17 mouse cellular contexts compared by ENCODE assay signal in the genomic region with DNA sequence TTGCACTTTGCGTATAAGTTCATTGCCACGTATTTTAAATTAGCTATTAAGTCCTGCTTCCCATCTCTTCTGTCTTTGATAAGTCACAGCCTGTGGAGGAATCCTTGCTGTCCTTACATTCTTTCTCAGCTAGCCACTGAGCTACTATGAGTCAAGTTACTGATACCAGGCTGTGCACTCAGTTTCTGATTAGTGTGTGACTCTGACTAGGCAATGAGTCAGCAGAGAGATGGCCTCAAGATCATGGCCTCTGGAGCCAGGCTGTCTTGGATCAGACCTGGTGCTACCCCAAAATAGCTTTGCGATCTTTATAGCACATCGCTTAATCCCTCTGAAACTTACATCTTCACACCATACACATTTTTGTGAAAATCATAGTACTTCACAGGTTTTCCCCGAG. TPM values are rescaled to one million over a fixed set of nuclear protein-coding genes. Genes with fewer than 3 reads are reported as not detected.
DNase-seq lines count a peak whose midpoint lies in the region.
"Had no signal": no experiment of that assay in that cellular context is flagged by ENCODE, and none has a peak within 500 bp of the region (broad histone marks: within the 10 kb centered on the region; RNA-seq: fewer than 3 reads in every experiment).

No protein-coding gene starts in this region.

- peak; percentile 83 for DNase-seq in adrenal gland, adult 2 months
- no peak for DNase-seq in adrenal gland, postnatal 10 days
- DNase-seq in ovary, adult 18-20 months (ENCODE audit: low spot score): peak; percentile 41
- DNase-seq in ovary, postnatal 10 days (ENCODE audit: low spot score): no peak
- peak; percentile 11 for DNase-seq in brain, adult 2 months (ENCODE audit: low read depth, low spot score)
- no peak for DNase-seq in gastrocnemius, postnatal 36 days
- no peak for DNase-seq in gastrocnemius, postnatal 25 days
- DNase-seq: B cell, adult 2 months; cerebellum, adult 8-10 months; gastrocnemius, postnatal 10 days; heart, adult 2 months; kidney, adult 8-10 months; kidney, postnatal 36 days; layer of hippocampus, adult 9-11 months; right cerebral cortex, adult 18-20 months; spleen, adult 18-20 months; thymus, postnatal 25 days had no signal

- intact Hi-C loops in gastrocnemius, postnatal 36 days (cut with DNase I): no loop called here

RNA-seq across cellular contexts. Expression of gene Jade1, which starts 8.2 kb away (rescaled TPM):
- total RNA-seq in adrenal gland, adult 2 months (2021): 10 to 100 TPM; 33.2 to 58.2 TPM
- polyA plus RNA-seq in adrenal gland, adult 2 months (2012; rRNA removed): 21.4 and 64.9 TPM in 2 replicates
- 10 to 100 TPM; 43.5 to 51.6 TPM for total RNA-seq in adrenal gland, postnatal 10 days (2021)
- 10 to 100 TPM; 21.3 to 25.4 TPM for total RNA-seq in gastrocnemius, postnatal 36 days (2021)
- 10 to 100 TPM; 19.8 to 23.9 TPM for total RNA-seq in gastrocnemius, postnatal 25 days (2021)

Comparison
In these comparisons a context has a peak if more than half of its experiments do, and no peak if none do; other contexts are left out.
1. DNase-seq: peak in adrenal gland, adult 2 months (single experiment), ovary, adult 18-20 months (single experiment) and brain, adult 2 months (single experiment); none in adrenal gland, postnatal 10 days (single experiment), ovary, postnatal 10 days (single experiment), gastrocnemius, postnatal 36 days (0 of 2) and gastrocnemius, postnatal 25 days (single experiment).